Mouse (Mus musculus) heart, postnatal 0 days (tissue): ENCODE data around the gene Agxt2.

Experiments
- CTCF ChIP-seq: IDR thresholded peaks from 2 replicates; pipeline ENCODE4 v1.5.1; 2016; ENCODE audit warnings: antibody characterized with exemption, control low read depth, low read depth
- EP300 ChIP-seq: IDR thresholded peaks from 2 replicates; pipeline ENCODE4 v1.6.1; 2016; ENCODE audit warnings: antibody characterized with exemption, low read depth

- TF ChIP-seq CTCF (no peak), EP300 (no peak)
These were observed 33.3 kb upstream of the Agxt2 start, which contains the start of gene Gm21973 for GRCm38 (mm10) chr15:10325080-10325479.
